Mouse (Mus musculus): Measurements from ENCODE around the gene Slc7a7. TPM values are rescaled to one million over a fixed set of nuclear protein-coding genes. Genes with fewer than 3 reads are reported as not detected.
"Not testable (repeated sequence)": the region's sequence is repeated elsewhere in the genome, so short reads cannot be mapped to it uniquely, and the experiment has no call there.

Gene Slc7a7
- total RNA-seq, 1 experiment from 2014 or later: 3.5 TPM

DNA sequence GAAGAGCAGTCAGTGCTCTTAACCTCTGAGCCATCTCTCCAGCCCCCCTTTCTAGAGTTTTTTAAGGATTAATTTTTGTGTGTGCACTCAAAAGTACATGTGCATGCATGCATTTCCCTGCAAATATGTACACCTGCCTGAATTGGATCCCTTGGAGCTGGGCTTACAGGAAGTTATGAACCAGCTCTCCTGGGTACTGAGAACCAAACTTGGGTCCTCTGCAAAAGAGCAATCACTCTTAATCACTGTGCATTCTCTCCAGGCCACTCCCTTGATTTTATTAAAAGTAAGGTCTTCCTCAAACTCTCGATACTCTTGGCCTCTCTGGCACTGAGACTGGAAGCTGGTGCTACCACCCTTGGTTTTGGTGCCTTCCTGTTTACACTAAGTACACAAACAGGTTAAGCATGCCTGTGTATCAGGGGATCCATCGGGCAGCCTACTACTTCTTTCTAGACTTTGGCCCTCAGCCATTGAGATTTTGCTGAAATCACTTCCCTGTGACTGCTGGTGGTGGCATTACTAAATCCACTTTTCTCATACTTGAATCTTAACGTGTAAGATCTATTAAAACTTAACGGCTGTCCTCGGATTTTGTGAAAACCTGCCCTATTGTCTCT is 52.4 kb downstream of the Slc7a7 start:
- ATAC-seq (replicated peaks in 1 of 2; ENCODE audit: insufficient read depth in 1 of 2, low FRiP score in 2 of 2, low TSS enrichment in 1 of 2, low read depth in 1 of 2, poor library complexity in 2 of 2, severe bottlenecking in 2 of 2): no peak

DNA sequence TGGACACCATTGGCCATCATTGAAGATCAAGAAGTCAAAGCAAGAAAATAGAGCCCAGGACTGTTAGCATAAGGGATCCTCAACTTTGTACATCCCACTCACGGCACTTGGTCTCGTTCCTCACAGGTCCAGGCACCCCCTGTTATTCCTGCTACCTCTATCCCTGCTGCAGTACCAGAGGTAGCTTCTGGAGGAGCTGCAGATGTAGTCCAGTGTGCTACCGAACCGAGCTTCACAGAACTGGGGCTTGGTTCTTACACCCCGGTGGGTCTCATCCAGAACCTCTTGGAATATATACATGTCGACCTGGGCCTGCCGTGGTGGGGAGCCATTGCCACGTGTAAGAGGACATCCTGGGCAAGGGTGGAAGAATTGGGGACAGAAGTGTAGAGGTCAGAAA is 54.4 kb downstream of the Slc7a7 start:
- ATAC-seq (replicated peaks in 1 of 2; ENCODE audit: insufficient read depth in 1 of 2, low FRiP score in 2 of 2, low TSS enrichment in 1 of 2, low read depth in 1 of 2, poor library complexity in 2 of 2, severe bottlenecking in 2 of 2): no peak

DNA sequence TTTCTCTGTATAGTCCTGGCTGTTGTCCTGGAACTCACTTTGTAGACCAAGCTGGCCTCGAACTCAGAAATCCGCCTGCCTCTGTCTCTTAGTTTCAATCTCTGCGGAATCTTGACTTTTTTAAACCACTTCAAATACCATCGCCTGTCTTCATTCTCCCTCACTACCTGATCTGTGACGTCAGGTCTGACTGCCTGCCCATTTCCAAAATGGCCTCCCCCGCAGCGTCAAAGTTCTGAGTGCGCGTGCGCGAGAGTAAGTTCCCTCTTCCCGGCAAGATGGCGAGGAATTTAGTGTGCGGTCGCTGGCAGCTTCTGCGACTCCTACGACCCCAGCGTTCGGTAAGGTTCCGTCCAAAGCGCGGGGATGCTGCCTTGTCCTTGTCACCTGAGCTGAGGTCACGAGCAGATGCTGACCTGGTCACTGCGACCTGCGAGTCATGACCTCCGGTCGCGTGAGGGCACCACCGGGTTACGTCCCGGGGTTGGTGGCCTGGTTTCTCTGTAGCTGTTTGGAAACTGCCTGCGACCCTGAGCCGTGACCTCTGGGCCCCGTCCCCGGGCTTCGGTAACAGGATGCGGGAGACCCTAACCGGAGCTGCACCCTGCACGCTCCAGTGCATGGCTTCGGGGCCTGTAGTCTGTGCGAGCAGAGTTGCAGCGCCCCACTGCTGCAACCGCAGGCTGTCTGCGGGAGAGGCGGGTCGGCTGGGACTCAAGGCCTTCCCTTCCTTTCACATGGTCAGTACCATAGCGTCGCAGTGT is 56.8 kb downstream of the Slc7a7 start, which contains the start of gene Oxa1l:
Gene Oxa1l, plus strand, starts transcription at position 258 of the 764 bp plus-strand sequence.
- ATAC-seq (replicated peaks in 1 of 2; ENCODE audit: insufficient read depth in 1 of 2, low FRiP score in 2 of 2, low TSS enrichment in 1 of 2, low read depth in 1 of 2, poor library complexity in 2 of 2, severe bottlenecking in 2 of 2): peak; percentile 92 to 93

DNA sequence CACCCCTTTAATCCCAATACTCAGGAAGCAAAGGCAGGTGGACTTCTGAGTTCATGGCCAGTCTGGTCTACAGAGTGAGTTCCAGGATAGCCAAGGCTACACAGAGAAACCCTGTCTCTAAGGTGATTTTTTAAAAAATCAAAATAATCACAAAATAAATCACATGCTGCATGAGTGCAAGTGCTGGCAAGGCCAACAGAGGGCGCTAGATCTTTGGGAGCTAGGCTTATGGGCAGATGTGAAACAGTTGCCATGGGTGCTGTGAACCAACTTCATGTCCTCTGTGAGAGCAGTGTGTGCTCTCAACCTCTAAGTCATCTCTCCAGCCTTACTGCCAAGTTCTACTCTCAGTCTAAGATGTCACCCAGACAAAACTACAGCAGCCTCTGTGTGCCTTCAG is 63.2 kb downstream of the Slc7a7 start:
- ATAC-seq (replicated peaks in 1 of 2; ENCODE audit: insufficient read depth in 1 of 2, low FRiP score in 2 of 2, low TSS enrichment in 1 of 2, low read depth in 1 of 2, poor library complexity in 2 of 2, severe bottlenecking in 2 of 2): no peak

DNA sequence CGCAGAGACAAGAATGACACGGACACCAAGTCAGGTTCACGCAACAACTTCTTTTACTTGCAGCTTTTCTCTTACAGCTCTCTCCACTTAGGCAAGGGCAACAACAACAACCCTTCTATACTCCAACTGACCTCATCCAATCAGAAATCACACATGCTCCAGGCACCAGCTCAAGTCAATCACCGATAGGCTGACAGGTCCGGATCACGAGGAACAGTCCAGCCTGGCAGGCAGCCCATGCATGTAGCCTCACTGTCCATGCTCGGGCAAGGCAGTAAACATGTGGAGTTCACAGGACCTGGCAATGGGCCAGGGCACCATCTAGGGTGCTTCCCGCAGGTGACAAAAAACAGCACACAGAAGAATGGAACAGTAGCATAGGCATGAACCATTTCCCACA is 65.3 kb downstream of the Slc7a7 start:
- ATAC-seq (replicated peaks in 1 of 2; ENCODE audit: insufficient read depth in 1 of 2, low FRiP score in 2 of 2, low TSS enrichment in 1 of 2, low read depth in 1 of 2, poor library complexity in 2 of 2, severe bottlenecking in 2 of 2): no peak

DNA sequence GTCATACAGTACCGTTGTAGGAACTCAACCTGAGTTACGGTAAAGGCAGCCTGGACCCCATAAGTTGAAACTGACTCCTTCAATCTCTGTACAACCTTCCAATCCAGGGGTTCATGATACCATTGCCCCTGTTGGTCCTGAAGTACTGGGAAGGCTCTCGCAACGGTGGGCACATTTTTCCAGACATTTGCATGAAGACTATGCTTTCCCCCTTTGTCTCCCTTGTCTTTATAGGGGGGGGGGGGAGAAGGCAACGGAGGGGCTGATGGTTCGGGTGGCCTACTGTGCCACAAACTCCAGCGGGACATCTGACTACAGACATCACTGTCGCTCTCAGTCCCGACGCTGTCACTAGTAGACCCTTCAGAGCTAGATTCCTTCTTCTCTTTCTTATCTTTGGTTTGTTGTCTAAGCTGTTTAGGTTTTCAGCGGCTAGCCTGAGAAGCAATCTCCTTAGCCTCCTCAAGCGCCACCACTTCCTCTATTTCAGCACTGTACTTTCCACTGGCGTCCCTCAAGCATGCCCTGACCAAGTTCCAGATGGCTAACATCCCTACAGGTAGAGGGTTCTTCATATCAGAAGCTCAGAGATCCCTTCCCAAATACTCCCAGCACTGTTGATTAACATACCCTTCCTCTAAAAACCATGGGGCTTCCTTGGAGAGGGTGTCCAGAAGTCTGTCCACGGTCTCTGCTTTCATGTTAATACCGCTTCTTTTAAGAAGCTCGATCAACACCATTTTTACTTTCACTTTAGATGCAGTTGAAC is 66.6 kb downstream of the Slc7a7 start:
- not testable (repeated sequence) for ATAC-seq (replicated peaks in 1 of 2; ENCODE audit: insufficient read depth in 1 of 2, low FRiP score in 2 of 2, low TSS enrichment in 1 of 2, low read depth in 1 of 2, poor library complexity in 2 of 2, severe bottlenecking in 2 of 2)

DNA sequence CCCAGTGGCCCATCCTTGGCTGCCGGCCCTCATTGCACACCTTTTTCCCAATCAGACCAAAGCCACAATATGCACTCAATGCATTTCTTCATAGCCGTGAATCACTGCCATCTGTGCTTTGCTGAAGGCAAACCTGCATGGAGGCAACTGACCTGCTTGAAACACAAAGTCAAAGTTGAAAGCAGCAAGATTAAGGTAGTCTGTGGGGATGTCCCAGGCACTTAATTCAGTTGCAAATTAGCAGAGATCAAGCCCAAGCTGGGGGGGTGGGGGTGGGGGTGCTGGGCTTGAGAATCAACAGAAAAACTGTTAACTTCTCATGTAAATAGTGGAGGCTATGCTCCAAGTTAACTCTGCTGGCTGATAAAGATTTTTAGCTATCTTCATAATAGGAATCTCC is 75.8 kb downstream of the Slc7a7 start:
- ATAC-seq (replicated peaks in 1 of 2; ENCODE audit: insufficient read depth in 1 of 2, low FRiP score in 2 of 2, low TSS enrichment in 1 of 2, low read depth in 1 of 2, poor library complexity in 2 of 2, severe bottlenecking in 2 of 2): not testable (repeated sequence)

DNA sequence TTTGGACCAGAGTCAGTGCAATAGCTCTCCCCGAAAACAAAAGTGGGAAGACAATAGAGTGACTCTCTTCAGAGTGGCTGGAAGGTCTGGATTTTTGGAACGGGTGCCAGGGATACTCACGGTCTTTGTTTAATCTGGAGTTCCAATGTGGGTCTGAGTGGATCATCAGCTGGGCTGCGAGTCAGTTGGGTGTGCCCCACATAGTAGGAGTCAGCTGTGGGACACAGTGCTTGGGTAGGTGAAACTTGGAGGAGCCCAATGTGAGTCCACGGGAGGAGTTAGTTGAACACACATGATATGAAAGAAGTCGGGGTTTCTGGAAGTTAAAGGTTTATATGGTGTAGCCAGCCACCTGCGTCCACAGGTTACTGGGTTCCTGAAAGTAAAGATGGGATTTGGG is 76.7 kb downstream of the Slc7a7 start:
- no peak for ATAC-seq (replicated peaks in 1 of 2; ENCODE audit: insufficient read depth in 1 of 2, low FRiP score in 2 of 2, low TSS enrichment in 1 of 2, low read depth in 1 of 2, poor library complexity in 2 of 2, severe bottlenecking in 2 of 2)

DNA sequence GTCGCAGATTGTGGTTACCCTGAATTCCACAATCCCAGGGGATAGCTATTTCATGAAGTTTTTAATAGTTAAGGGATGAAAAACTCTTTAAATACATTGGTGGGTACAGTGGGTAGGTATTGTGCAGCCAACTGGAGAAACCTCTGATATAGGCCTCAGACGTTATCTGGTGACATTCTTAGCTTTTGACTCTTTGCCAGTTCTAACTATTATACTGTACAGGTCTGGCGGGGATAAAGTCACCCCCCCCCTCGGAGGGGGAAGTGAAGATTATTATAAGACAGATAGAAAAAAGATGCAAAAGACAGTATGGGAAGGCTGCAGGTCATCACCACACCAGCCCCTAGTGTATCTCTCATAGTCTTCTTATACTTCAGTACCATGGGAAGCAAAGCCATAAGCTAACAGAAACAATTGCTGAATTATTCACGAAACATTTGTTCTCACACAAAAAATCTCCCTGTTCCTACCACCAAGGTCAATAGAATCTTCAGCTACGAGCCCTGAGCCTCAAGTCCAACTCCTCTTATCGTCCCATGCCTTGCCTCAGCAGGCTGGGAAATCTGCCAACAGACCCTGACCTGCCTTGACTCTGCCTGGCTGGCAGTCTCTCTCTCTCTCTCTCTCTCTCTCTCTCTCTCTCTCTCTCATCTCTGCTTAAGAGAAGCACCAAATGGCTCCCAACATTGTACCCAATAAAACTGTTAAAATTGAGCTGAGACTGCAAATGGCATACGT is 84.0 kb downstream of the Slc7a7 start:
- ATAC-seq (replicated peaks in 1 of 2; ENCODE audit: insufficient read depth in 1 of 2, low FRiP score in 2 of 2, low TSS enrichment in 1 of 2, low read depth in 1 of 2, poor library complexity in 2 of 2, severe bottlenecking in 2 of 2): peak in 1 of 2 experiments; percentile 14; a peak in 1 of 4 replicates

DNA sequence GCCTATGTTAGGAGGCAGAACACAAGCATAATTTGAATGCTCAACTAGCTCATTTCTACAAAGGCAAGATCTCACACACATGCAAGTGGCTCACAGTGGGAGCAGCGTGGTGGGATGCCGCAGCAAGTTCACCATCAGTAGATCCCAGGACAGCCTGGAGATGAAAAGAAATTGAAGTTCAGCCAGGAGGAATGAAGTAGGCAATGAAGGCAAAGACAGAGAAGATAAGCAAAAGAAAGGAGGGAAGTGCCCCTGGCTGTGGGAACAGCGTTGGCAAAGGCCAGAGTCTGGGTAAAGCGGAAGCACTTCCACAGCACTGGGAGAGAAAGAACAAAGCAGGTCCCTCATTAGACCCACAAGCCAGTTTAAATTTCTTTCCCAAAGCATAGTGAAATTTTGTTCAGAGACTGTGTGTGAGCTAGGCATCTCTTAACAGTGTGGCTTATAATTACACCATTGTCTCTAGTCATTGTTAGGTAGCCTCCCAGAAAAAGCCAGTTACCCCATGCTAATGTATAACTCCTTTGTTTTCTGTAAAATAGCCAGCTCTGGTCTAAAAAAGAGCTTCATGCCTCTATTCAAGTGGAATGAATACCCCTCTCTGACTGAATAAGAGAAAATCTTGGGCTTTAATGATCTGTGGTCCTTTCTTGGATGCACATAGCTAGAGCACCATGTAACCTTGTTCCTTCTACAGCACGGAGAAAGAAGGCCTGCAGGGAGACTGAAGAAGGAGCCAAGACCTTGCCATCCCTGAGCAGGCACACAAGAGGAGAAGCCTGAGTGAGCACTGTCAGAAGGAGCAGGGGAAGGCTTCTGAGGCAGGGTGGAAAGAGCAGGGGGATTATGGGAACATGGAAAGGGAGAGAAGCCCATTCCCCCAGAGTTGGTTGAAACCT is 85.2 kb downstream of the Slc7a7 start:
- ATAC-seq (replicated peaks in 1 of 2; ENCODE audit: insufficient read depth in 1 of 2, low FRiP score in 2 of 2, low TSS enrichment in 1 of 2, low read depth in 1 of 2, poor library complexity in 2 of 2, severe bottlenecking in 2 of 2): no peak

DNA sequence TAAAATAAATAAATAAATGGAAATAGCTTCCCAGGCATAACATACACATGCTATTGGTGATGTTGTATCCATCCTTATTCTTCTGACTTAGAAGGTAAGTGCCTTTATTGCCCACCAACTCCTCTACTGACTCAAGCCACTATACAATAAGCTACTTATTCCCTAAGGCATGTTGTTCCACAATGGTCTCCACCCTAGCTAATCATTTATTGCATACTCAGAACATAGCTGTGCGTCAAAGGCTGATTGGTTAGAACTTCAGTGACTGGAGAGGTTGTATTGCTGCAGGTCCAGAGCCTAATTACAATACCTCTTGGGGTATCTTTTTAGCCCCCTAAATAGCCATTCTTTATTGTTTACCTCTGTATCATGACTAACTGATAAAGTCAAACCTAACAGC is 86.4 kb downstream of the Slc7a7 start:
- no peak for ATAC-seq (replicated peaks in 1 of 2; ENCODE audit: insufficient read depth in 1 of 2, low FRiP score in 2 of 2, low TSS enrichment in 1 of 2, low read depth in 1 of 2, poor library complexity in 2 of 2, severe bottlenecking in 2 of 2)

DNA sequence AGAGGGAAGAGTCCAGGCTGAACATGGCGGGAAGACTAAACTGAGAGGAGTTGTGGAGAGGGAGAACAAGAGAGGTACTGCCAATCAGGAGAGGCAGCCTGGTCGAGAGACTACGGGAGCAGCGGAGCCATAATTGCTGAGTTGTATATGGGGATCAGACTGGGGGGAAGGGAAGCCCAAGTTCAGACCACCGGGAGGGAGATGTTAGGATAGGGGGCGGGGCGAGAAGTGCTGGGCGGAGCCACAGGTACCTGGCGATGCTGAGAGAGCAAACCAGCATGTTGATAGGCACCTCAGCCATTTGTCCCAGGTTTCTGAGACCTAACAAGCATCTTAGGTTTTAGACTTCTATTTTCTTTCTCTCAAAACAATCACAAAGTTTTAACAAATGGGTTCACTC is 88.4 kb downstream of the Slc7a7 start:
- ATAC-seq (replicated peaks in 1 of 2; ENCODE audit: insufficient read depth in 1 of 2, low FRiP score in 2 of 2, low TSS enrichment in 1 of 2, low read depth in 1 of 2, poor library complexity in 2 of 2, severe bottlenecking in 2 of 2): no peak

DNA sequence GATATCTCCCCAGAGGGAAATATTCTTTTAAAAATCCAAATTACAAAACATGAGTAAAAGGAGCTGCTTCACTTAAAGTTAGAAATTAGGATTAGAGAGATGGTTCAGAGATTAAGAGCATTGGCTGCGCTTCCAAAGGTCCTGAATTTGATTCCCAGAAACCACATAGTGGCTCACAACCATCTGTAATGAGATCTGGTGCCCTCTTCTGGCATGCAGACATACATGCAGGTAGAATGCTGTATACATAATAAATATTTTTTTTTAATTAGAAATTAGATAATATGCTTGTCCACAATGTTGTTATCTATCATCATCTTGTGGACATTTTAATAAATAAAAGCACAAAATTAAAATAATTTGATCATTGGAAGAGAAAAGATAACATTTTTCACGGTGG is 89.0 kb downstream of the Slc7a7 start:
- ATAC-seq (replicated peaks in 1 of 2; ENCODE audit: insufficient read depth in 1 of 2, low FRiP score in 2 of 2, low TSS enrichment in 1 of 2, low read depth in 1 of 2, poor library complexity in 2 of 2, severe bottlenecking in 2 of 2): no peak

DNA sequence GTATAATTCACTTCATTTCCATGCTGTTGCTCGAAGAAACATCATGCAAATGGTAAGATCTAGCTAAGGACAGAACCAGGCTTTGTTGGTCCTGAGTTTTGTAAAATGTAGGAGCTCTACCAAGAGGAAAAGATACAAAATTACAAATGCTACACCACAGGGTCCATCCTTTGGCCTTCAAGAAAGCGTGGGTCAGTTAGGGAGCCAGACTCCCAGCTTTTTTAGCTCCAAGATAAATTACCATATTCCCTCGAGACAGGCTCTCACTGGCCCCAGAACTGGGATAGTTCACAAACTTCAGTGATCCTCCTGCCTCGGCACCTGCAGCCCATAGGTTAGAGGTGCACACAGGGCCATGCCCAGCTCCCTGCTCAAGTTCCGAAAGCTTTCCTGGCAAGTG is 93.1 kb downstream of the Slc7a7 start:
- ATAC-seq (replicated peaks in 1 of 2; ENCODE audit: insufficient read depth in 1 of 2, low FRiP score in 2 of 2, low TSS enrichment in 1 of 2, low read depth in 1 of 2, poor library complexity in 2 of 2, severe bottlenecking in 2 of 2): no peak

DNA sequence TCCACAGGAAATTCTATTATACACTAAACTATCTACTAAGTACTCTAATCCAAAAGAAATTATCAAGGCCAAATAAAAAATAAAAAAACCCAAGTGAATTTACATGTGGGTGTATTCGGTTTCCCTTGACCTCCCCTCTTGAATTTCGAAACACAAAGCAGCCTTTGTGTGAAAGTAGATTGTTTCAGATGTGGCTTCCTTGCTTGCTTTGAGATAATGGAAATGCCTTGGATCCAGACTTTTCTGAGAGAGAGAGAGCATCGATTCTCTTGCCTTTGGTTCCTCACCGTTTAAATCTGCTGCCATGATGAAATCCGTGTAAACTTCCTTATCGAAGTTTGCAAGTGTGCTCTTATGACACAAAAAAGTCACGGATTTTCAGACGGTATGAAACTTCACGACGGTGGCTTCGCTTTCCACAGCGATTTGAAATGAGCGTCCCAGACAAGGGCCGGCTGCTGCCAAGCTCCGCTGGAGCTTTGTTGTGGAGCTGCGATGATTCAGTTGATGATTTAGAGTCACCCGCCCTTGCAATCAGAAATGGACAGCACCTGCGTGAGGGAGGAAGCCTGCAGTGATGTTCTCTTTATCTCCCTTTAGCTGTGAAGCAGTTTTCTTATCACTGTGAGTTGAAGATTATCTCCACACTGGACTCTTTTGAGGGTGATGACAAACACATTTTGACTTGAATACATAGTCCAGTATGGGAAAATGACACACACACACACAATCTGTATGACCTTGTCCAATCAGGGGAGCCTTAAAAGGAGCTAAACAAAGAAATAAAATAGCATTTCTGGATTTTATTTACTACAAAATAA is 95.8 kb downstream of the Slc7a7 start:
- no peak for ATAC-seq (replicated peaks in 1 of 2; ENCODE audit: insufficient read depth in 1 of 2, low FRiP score in 2 of 2, low TSS enrichment in 1 of 2, low read depth in 1 of 2, poor library complexity in 2 of 2, severe bottlenecking in 2 of 2)

Measured in hematopoietic stem cell, adult 5-6 weeks (primary cell).